Mouse (Mus musculus): Measurements from ENCODE around the gene Gm11032.
"Not testable (repeated sequence)": the region's sequence is repeated elsewhere in the genome, so short reads cannot be mapped to it uniquely, and the experiment has no call there.

The Gm11032 gene

GRCm38 (mm10) chr11:4625931-4626330, 6.1 kb downstream of the Gm11032 start:
- DNase-seq (ENCODE audit: low spot score in 2 of 2): no peak

DNA sequence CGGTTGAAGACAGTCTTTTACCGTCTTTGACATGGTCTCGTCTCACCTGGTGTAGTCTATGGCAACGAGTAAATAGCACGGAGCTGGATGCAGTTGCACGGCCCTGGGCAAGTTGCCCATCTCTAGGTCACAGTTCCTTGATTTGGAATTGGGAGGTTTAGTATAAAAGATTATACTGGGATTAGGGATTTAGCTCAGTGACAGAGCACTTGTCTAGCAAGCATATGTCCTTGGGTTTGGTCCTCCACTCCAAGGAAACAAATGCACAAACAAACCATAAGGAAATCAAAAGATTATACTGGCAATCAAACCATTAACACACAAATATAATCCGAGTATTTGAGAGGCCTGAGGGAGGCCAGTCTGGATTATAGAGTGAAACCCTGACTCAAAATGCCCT, 7.8 kb downstream of the Gm11032 start:
- no peak for DNase-seq (ENCODE audit: low spot score in 2 of 2)

GRCm38 (mm10) chr11:4629861-4630280, 10.0 kb downstream of the Gm11032 start:
- no peak for DNase-seq (ENCODE audit: low spot score in 2 of 2)

GRCm38 (mm10) chr11:4633420-4633819, 13.6 kb downstream of the Gm11032 start:
- no peak for DNase-seq (ENCODE audit: low spot score in 2 of 2)

DNA sequence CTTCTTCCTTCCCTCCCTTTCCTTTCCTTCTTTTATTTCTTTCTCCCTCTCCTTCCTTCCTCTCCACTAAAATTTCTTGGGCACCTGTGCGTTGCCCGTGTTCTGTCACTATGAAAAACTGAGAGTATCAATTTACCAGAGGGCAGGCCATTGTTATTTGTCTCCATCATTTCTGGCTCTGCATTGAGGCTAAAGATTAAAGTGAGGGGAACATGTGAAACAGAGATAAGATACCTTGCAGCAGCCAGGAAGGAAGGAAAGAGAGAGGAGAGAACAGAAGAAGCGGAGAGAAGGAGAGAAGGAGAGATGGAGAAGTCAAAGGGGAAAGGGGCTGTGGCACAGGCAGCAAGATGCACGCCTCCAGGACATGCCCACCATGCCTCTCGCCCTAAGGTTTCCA, 14.5 kb downstream of the Gm11032 start:
- DNase-seq (ENCODE audit: low spot score in 2 of 2): no peak

GRCm38 (mm10) chr11:4636782-4637342, 17.0 kb downstream of the Gm11032 start:
- DNase-seq (ENCODE audit: low spot score in 2 of 2): no peak

DNA sequence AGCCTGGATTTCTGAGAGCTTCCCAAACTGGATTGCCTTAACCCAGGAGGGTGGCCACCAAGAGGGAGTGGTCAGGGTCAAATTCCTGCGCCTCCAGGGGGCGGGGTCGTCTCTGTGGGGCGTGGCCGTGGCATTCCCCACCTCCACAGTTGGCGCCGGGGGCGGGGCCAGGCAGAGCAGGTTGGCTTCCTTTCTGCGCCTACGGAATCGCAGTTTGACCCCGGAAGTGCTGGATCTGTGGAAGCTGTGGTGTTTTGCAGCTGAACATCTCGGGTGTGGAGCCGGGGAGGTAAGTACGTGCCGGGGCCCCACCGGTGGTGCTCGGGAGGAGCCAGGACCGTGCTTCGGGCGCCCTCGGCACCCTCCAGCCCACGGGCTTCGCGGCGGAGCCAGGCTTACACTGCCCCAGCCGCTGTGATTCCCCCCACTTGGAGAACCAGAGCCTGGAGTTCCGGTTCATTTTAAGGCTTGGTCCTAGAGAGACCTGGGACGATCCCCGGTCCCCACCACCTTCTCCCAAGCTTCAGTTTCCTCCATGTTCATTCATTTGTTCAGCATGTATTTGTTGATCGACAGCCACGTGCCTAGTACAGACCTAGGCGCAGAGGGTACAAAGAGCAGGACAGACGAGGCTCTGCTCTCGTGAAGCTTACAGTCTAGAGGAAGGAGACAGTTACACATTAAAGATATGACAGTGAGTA, 17.8 kb downstream of the Gm11032 start, which contains the start of gene Ascc2:
TSS of gene Ascc2 (plus strand) at position 214 of the 701 bp plus-strand sequence.
- peak; percentile 92 to 94 for DNase-seq (ENCODE audit: low spot score in 2 of 2)

- DNase-seq (ENCODE audit: low spot score in 2 of 2): peak in 1 of 2 experiments; percentile 18
These were observed 18.4 kb downstream of the Gm11032 start for GRCm38 (mm10) chr11:4638261-4638660.

DNA sequence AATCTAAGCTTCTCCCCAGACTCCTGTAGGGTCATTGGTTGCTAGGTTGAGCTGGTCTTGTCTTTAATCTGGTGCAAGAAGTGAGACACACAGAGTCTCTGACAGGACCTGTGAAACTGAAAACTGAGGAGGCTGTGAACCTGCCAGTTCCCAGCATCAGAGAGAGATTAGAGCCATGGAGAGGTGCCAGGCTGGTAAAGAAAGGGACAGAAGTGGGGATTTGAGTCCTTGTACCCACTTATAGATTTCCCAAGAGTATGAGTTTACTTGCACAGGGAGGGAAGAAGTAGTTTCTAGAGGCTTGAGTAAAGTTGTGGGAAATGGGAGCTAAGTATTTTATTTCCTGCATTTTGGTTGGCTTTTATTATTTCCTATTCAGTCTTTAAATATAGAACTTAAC, 21.3 kb downstream of the Gm11032 start:
- DNase-seq (ENCODE audit: low spot score in 2 of 2): no peak

- DNase-seq (ENCODE audit: low spot score in 2 of 2): no peak
These were observed 23.9 kb downstream of the Gm11032 start for GRCm38 (mm10) chr11:4643722-4644121.

DNA sequence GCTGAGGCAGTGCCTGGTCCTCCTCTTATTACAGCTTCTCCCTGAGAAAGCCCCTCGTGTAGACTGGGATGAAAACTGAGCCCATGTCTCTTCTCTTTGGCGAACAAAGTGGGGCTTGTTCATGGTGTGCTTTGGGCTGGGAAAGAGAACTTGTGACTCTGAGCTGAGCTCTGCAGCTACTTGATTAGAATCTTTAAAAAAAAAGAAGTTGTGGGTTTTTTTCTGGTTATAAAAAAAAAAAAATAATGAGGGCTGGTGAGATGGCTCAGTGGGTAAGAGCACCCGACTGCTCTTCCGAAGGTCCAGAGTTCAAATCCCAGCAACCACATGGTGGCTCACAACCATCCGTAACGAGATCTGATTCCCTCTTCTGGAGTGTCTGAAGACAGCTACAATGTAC, 25.3 kb downstream of the Gm11032 start:
- not testable (repeated sequence) for DNase-seq (ENCODE audit: low spot score in 2 of 2)

- DNase-seq (ENCODE audit: low spot score in 2 of 2): no peak
These were observed 26.5 kb downstream of the Gm11032 start for GRCm38 (mm10) chr11:4646409-4646808.

DNA sequence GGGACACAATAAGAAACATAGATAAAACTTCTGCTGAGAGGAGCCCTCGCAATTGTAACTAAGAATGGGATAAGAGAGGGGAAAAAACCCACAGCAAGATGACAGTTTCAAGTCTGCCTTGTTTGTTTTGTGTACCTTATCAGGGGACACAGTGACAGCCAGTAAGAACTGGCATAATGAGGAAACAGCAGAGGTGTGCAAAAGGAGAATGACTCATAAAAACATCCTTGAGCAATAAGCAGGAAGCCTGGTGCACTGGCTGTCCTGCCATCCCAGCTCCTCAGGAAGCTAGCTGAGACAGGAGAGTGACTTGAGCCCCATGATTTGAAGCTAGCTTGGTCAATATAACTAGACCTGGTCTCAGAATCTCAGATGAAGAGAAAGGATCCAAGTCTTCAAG, 40.0 kb downstream of the Gm11032 start:
- DNase-seq (ENCODE audit: low spot score in 2 of 2): no peak

- no peak for DNase-seq (ENCODE audit: low spot score in 2 of 2)
These were observed 40.6 kb downstream of the Gm11032 start for GRCm38 (mm10) chr11:4660309-4661025.

DNA sequence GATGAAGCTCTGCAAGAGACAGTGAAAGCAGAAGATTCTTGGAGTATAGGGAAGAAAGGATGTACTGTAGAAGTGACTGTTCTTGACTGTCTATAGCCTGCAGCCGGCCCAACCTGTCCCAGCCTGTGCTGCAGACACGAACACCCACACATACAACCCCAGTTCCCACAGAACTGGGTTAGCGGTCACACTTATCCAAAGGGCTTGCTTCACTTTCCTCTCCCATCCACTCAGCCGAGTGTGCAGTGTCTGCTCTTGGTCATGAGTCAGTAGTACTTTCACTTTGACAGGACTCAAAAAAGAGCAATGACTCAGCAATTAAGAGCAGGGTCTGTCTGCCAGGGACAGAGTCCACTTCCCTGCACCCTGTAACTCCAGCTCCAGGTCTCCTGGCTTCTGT, 41.5 kb downstream of the Gm11032 start:
- DNase-seq (ENCODE audit: low spot score in 2 of 2): no peak

DNA sequence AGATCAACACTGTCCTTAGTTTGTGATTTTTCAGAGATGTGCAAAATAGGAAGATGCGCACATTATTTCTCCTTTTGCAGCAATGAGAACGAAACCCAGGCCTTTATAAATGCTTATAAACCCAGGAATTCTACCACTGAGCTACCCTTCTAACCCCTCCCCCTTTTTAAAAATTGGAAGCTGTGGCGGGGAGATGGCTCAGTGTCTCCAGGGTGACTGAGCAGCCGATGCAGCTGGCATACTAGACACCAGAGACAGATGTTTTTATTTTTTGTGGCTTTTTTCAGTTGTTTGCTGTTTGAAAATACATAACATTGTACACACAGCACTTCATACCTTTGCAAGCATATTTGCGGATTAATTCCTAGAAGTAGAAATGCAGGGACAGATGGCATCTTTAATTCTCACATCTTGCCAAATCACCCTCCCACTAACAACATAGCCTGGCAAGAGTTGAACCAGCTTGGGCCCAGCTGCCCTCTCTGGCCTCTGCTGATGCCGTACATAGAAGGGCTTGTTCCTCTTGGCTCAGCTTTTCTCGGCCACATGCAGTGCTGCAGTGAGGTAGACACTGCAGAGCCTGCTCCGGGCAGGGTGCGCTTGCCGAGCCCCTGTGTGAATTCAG, 42.1 kb downstream of the Gm11032 start:
- DNase-seq (ENCODE audit: low spot score in 2 of 2): no peak

DNA sequence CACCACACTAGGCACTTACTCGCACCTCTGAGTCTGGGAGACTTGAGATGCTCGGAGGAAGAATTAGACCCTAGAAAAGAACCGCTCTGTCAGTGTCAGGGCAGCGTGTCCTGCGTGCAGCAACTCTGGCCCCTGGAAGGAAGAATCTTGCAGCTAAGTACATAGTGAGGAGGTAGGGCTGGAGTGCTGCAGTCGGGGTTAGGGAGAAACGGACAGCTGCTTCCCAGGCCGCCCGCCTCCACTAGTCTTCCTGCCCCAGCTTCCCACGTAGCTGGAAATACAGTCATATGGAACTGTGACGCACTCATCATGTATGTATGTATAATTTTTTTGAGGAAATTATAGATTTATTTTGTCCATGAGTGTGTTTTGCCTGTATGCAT, 42.6 kb downstream of the Gm11032 start:
- DNase-seq (ENCODE audit: low spot score in 2 of 2): no peak

Measured in spleen, postnatal 10 days (tissue).